Mouse (Mus musculus) kidney, embryonic 15.5 days (tissue): ENCODE data around the gene Kif18b. TPM values are rescaled to one million over a fixed set of nuclear protein-coding genes. Genes with fewer than 3 reads are reported as not detected.

Source experiments
- ATAC-seq: fragments of 200-750 bp; cut with Nextera tagmentation; replicated peaks from 2 replicates; pipeline ENCODE4 v1.8.0; 2017; ENCODE audit warnings: moderate TSS enrichment; ENCODE audit not compliant: low FRiP score
- H3K27ac ChIP-seq: fragments of 300-500 bp; sonication (generic); 2 replicates; pipeline ENCODE4 v1.5.1; 2015; ENCODE audit warnings: mild to moderate bottlenecking, inconsistent platforms
- H3K27me3 ChIP-seq: fragments of 300-500 bp; sonication (generic); 2 replicates; pipeline ENCODE4 v1.6.1; 2015; ENCODE audit warnings: inconsistent platforms
- H3K36me3 ChIP-seq: fragments of 300-500 bp; sonication (generic); 2 replicates; pipeline ENCODE4 v1.6.1; 2015; ENCODE audit warnings: inconsistent platforms
- H3K4me1 ChIP-seq: fragments of 300-500 bp; sonication (generic); 2 replicates; pipeline ENCODE4 v1.6.1; 2015; ENCODE audit warnings: inconsistent platforms
- H3K4me2 ChIP-seq: fragments of 300-500 bp; sonication (generic); 2 replicates; pipeline ENCODE4 v1.6.1; 2015; ENCODE audit warnings: moderate library complexity, mild to moderate bottlenecking, inconsistent platforms
- H3K4me3 ChIP-seq: fragments of 300-500 bp; sonication (generic); replicated peaks from 2 replicates; pipeline ENCODE4 v1.5.1; 2015; ENCODE audit warnings: mild to moderate bottlenecking, inconsistent platforms
- H3K9ac ChIP-seq: fragments of 300-500 bp; sonication (generic); 2 replicates; pipeline ENCODE4 v1.6.1; 2015; ENCODE audit warnings: mild to moderate bottlenecking, inconsistent platforms
- H3K9me3 ChIP-seq: fragments of 300-500 bp; sonication (generic); replicated peaks from 2 replicates; pipeline ENCODE4 v1.6.1; 2016; ENCODE audit warnings: inconsistent platforms
- WGBS: fragments of 180-500 bp; shearing (Covaris S2); methylation state at CpG from one replicate; pipeline ENCODE4 v1.1.7; 2015; ENCODE audit warnings: mixed read lengths; 5-methylcytosine and 5-hydroxymethylcytosine counted together
- polyA plus RNA-seq: library from polyadenylated mRNA; unstranded; fragments of >200 nt; fragmentation: Nextera tagmentation; extraction: Ambion mirVana; gene quantifications from 2 replicates; pipeline ENCODE4 v1.2.1, GENCODE M21; 2015

The Kif18b gene
- polyA plus RNA-seq = 10.7 and 12.4 TPM in 2 replicates

DNA sequence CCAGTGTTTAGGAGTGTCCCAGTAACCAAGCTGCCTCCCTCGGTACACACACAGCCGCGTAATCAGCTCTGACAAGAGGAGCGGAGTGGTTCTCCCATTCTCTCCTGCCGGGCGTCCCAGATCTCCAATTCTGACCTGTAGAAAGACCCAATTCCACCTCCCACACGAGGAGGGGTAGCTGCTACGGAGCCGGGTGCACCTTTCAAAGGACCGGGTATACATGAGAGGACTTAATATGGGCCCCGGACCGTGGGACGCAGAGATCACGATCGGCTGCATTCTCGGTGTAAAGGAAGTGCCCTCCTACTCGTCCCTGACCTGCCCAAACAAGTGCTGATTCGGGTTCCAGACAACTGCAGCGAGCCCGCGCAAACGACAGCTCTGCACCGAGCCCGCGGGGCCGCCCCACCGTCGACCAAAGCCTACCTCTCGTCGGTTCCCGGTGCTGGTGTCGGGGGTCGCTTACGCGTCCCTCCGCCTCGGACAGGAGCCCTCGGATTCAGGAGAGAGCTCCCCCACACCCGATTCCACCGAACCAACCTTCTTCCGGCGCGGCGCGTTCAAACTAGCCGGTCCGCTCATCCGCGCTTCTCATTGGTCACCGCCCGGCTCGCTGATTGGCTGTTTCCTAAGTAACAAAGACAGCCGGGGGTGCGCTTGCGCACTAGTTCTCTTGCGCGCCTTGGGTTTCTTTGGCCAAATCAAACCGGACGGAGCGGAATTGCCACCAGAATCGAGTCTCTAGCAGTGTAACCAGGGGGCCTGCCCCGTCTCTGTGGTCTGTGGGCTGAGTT is at the start of gene Kif18b:
Kif18b (minus strand) TSS at position 568 of the 794 bp plus-strand sequence.
- ATAC-seq = peak; percentile 93
- peaks cover 6% of the 10 kb centered on the region; the same call in 1 of the 2 replicates for H3K36me3 ChIP-seq
- no peaks in the 10 kb centered on the region for H3K9me3 ChIP-seq
- H3K4me2 ChIP-seq = peak within 1 kb of the TSS; percentile 71
- H3K27me3 ChIP-seq = no peaks in the 10 kb centered on the region
- H3K4me3 ChIP-seq = peak within 1 kb of the TSS; percentile 87
- peak within 1 kb of the TSS; percentile 72 for H3K9ac ChIP-seq
- under 1% methylated on average over 62 of the region's 62 CpGs for WGBS
- H3K27ac ChIP-seq = peak within 1 kb of the TSS; percentile 97
- peaks cover 33% of the 10 kb centered on the region for H3K4me1 ChIP-seq

- no peak overlapping the region for H3K4me2 ChIP-seq
- no peaks in the 10 kb centered on the region for H3K9me3 ChIP-seq
- peaks cover 47% of the 10 kb centered on the region for H3K27me3 ChIP-seq
- no peak overlapping the region for H3K9ac ChIP-seq
- H3K36me3 ChIP-seq = no peaks in the 10 kb centered on the region
- 0 out of 2 replicates have a peak, but pooled peaks cover 4% of the 10 kb centered on the region for H3K4me1 ChIP-seq
- no peak overlapping the region for H3K4me3 ChIP-seq
- no peak for ATAC-seq
- no peak overlapping the region for H3K27ac ChIP-seq
- 70% methylated on average over 1 of the region's 1 CpGs for WGBS
Observed at GRCm38 (mm10) chr11:102972326-102972725, 47.4 kb upstream of the Kif18b start.

DNA sequence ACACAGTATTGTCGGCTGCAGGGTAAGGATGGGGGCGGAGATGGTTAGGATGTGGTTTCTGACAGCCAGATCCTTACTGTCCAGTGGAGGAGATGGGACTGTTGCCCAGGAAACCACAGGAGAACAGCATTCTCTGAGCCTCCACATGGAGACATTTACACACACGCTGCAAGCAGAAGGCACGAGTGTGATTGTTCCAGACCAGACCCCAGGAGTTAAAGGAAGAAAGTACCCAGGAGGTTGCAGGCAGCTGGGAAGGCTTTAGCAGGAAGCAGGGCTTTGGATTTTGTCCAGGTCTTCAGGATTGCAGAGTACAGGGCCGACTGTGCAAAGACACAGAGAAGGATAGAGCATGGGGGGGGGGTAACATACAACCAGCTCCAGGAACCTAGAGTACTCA is 46.7 kb upstream of the Kif18b start:
- Histone ChIP-seq H3K9ac (no peak overlapping the region), H3K36me3 (no peaks in the 10 kb centered on the region), H3K27ac (no peak overlapping the region), H3K27me3 (peaks cover 54% of the 10 kb centered on the region), H3K4me1 (0 out of 2 replicates have a peak, but pooled peaks cover 4% of the 10 kb centered on the region), H3K4me2 (no peak overlapping the region), H3K9me3 (no peaks in the 10 kb centered on the region), H3K4me3 (no peak overlapping the region)
- WGBS = 44% methylated on average over 5 of the region's 5 CpGs
- ATAC-seq = no peak

- H3K36me3 ChIP-seq = no peaks in the 10 kb centered on the region
- 0 out of 2 replicates have a peak overlapping the region, but pooled peaks have one; percentile 7 for H3K27ac ChIP-seq
- no peaks in the 10 kb centered on the region for H3K9me3 ChIP-seq
- peaks cover 47% of the 10 kb centered on the region for H3K27me3 ChIP-seq
- ATAC-seq = peak; percentile 65
- no peak overlapping the region for H3K9ac ChIP-seq
- peak overlapping the region; percentile 40 for H3K4me2 ChIP-seq
- peaks cover 30% of the 10 kb centered on the region for H3K4me1 ChIP-seq
- no peak overlapping the region for H3K4me3 ChIP-seq
- WGBS = 36% methylated on average over 16 of the region's 16 CpGs
Observed at GRCm38 (mm10) chr11:102964547-102965091, 39.7 kb upstream of the Kif18b start.

- Histone ChIP-seq H3K9me3 (no peaks in the 10 kb centered on the region), H3K4me2 (peak overlapping the region; percentile 40), H3K27ac (0 out of 2 replicates have a peak overlapping the region, but pooled peaks have one; percentile 7), H3K27me3 (peaks cover 44% of the 10 kb centered on the region), H3K36me3 (no peaks in the 10 kb centered on the region), H3K4me1 (peaks cover 30% of the 10 kb centered on the region), H3K9ac (no peak overlapping the region), H3K4me3 (0 out of 2 replicates have a peak overlapping the region, but pooled peaks have one; percentile 8)
- 16% methylated on average over 24 of the region's 24 CpGs for WGBS
- no peak for ATAC-seq
Observed at GRCm38 (mm10) chr11:102963855-102964546, 39.1 kb upstream of the Kif18b start.

- peaks cover 44% of the 10 kb centered on the region for H3K27me3 ChIP-seq
- 6% methylated on average over 16 of the region's 16 CpGs for WGBS
Observed at GRCm38 (mm10) chr11:102963246-102963854, 38.4 kb upstream of the Kif18b start.

DNA sequence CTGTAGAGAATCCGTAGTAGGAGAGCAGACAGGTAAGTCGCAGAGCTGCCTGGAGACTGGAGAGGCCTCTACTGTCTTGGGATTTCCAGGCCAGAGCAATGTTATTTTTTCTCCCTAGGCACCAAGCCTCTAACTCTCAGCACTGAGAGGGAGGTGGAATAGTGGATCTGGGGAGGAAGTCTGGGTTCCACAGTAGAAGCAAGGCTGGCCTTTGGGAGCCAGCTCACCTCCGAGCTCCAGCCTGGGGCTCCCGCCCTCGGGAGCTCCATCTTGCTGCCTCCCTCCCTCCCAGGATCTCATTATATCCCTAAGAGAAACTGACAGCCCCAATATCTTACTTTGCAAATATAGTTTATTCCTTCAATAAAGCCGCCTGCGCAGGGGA is 37.9 kb upstream of the Kif18b start:
- peaks cover 30% of the 10 kb centered on the region for H3K4me1 ChIP-seq
- H3K36me3 ChIP-seq = no peaks in the 10 kb centered on the region
- no peak overlapping the region for H3K27ac ChIP-seq
- H3K9ac ChIP-seq = no peak overlapping the region
- no peak for ATAC-seq
- H3K27me3 ChIP-seq = peaks cover 42% of the 10 kb centered on the region
- 35% methylated on average over 7 of the region's 7 CpGs for WGBS
- no peaks in the 10 kb centered on the region for H3K9me3 ChIP-seq
- peak overlapping the region; percentile 40 for H3K4me2 ChIP-seq
- 0 out of 2 replicates have a peak overlapping the region, but pooled peaks have one; percentile 1 for H3K4me3 ChIP-seq

More at GRCm38 (mm10) chr11:102963246-102963854, 38.4 kb upstream of the Kif18b start:
- peaks cover 30% of the 10 kb centered on the region for H3K4me1 ChIP-seq
- no peaks in the 10 kb centered on the region for H3K9me3 ChIP-seq
- H3K4me2 ChIP-seq = peak overlapping the region; percentile 40
- no peaks in the 10 kb centered on the region for H3K36me3 ChIP-seq
- H3K27ac ChIP-seq = 0 out of 2 replicates have a peak overlapping the region, but pooled peaks have one; percentile 5
- no peak overlapping the region for H3K9ac ChIP-seq
- 0 out of 2 replicates have a peak overlapping the region, but pooled peaks have one; percentile 8 for H3K4me3 ChIP-seq
- ATAC-seq = peak; percentile 19; the same call in 1 of the 2 replicates

GRCm38 (mm10) chr11:102961082-102961481 is 36.2 kb upstream of the Kif18b start:
- H3K9me3 ChIP-seq = no peaks in the 10 kb centered on the region
- no peak overlapping the region for H3K4me3 ChIP-seq
- peaks cover 30% of the 10 kb centered on the region for H3K4me1 ChIP-seq
- H3K36me3 ChIP-seq = no peaks in the 10 kb centered on the region
- H3K4me2 ChIP-seq = no peak overlapping the region
- H3K27me3 ChIP-seq = peaks cover 37% of the 10 kb centered on the region
- no peak for ATAC-seq
- no peak overlapping the region for H3K9ac ChIP-seq
- WGBS = 85% methylated on average over 4 of the region's 4 CpGs
- no peak overlapping the region for H3K27ac ChIP-seq

DNA sequence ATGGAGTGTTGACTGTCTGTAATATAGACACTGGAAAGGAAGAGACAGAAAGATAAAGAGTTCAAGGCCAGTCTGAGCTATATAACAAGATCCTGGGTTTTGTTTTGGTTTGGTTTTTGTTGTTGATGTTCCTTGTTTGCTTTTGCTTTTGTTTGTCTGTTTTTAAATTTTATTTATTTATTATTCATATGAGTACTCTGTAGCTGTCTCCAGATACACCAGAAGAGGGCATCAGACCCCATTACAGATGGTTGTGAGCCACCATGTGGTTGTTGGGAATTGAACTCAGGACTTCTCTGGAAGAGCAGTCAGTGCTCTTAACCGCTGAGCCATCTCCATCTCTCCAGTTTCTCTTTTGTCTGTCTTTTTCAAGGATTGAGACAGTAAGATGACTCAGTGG is 33.9 kb upstream of the Kif18b start:
- H3K27ac ChIP-seq = no peak overlapping the region
- WGBS = 79% methylated on average over 1 of the region's 1 CpGs
- no peak overlapping the region for H3K4me3 ChIP-seq
- peaks cover 13% of the 10 kb centered on the region for H3K4me1 ChIP-seq
- peaks cover 43% of the 10 kb centered on the region for H3K27me3 ChIP-seq
- H3K9ac ChIP-seq = no peak overlapping the region
- no peak overlapping the region for H3K4me2 ChIP-seq
- no peaks in the 10 kb centered on the region for H3K9me3 ChIP-seq
- no peak for ATAC-seq
- H3K36me3 ChIP-seq = no peaks in the 10 kb centered on the region

GRCm38 (mm10) chr11:102958431-102958830 is 33.5 kb upstream of the Kif18b start:
- Histone ChIP-seq H3K4me3 (no peak overlapping the region), H3K27ac (no peak overlapping the region), H3K36me3 (no peaks in the 10 kb centered on the region), H3K9me3 (no peaks in the 10 kb centered on the region), H3K4me2 (no peak overlapping the region), H3K9ac (no peak overlapping the region), H3K27me3 (peaks cover 42% of the 10 kb centered on the region), H3K4me1 (peaks cover 9% of the 10 kb centered on the region)
- ATAC-seq = no peak
- WGBS = 84% methylated on average over 6 of the region's 6 CpGs

DNA sequence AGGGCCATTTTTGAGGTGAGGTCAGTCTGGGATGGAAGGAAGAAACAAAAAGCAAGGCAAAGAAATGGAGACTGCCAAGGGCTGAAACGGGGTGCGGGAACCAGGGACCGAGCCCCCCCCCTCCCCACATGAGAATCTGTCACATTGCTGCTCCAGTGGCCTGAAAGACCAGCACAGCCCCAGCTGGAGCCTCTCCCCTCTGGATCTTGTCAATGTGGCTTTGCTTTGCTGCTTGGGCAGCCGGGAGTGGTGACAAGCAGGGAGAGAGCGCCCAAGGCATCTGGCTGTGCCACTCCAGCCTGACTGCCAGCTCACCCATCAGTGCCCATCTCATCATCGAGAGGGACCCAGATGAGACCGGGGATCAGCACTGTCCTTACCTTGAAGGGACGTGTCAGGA is 32.8 kb upstream of the Kif18b start:
- WGBS = 80% methylated on average over 8 of the region's 8 CpGs

More for the DNA sequence above, 32.8 kb upstream of the Kif18b start:
- no peak overlapping the region for H3K9ac ChIP-seq
- H3K36me3 ChIP-seq = no peaks in the 10 kb centered on the region
- no peaks in the 10 kb centered on the region for H3K9me3 ChIP-seq
- peaks cover 5% of the 10 kb centered on the region for H3K4me1 ChIP-seq
- ATAC-seq = no peak
- peaks cover 41% of the 10 kb centered on the region for H3K27me3 ChIP-seq
- no peak overlapping the region for H3K4me2 ChIP-seq
- H3K4me3 ChIP-seq = no peak overlapping the region
- H3K27ac ChIP-seq = no peak overlapping the region
